Mouse (Mus musculus) embryonic fibroblast, embryonic 13.5 days (primary cell): Measurements from ENCODE around the gene Kcnb1.

ENCODE experiments used
- CTCF ChIP-seq: IDR thresholded peaks from 2 replicates; pipeline ENCODE4 v1.5.1; 2011; ENCODE audit warnings: mild to moderate bottlenecking, control low read depth, low read length, moderate library complexity, borderline replicate concordance; ENCODE audit not compliant: insufficient read depth
- POLR2A ChIP-seq: IDR thresholded peaks from 2 replicates; pipeline ENCODE4 v1.6.1; 2011; ENCODE audit warnings: low read depth, mild to moderate bottlenecking, control low read depth, low read length, moderate library complexity

DNA sequence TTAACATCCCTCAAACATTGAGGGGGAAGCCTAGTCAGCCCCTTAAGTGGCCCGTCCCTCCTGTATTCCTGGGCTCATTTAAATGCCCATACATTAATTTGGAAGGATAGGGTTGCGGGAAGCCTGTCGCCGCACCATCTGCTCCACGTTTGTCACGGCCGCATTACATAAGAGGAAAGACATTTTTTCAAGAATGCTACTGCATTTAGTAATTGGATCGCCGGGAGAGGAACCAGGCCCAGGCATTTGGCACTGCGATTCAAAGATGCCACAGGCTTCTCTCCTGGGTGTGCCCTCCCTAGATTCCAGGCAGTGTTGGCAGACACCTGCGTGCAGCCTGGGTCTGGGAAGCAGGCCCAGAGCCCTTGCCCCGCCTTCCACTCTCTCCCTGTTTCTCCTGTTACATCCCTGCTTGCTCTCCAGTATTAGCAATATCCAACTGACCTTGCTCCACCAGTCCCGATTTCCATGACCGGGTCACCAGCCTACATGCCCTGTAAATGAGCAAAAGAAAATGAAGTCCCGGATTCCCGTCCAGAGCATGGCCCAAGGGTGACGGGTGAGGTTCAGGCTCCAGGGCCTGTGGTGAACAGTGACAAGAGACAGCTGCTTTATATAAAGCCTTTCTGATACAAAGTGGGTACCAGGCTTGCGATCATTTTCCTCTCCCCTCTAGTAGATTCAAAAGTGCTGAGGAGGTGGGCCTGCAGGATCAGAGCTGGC lies 110.3 kb downstream of the Kcnb1 start:
- TF ChIP-seq POLR2A, result no peak
- no peak for TF ChIP-seq CTCF
